Mouse (Mus musculus): ENCODE results near the gene Larp4b.

DNA sequence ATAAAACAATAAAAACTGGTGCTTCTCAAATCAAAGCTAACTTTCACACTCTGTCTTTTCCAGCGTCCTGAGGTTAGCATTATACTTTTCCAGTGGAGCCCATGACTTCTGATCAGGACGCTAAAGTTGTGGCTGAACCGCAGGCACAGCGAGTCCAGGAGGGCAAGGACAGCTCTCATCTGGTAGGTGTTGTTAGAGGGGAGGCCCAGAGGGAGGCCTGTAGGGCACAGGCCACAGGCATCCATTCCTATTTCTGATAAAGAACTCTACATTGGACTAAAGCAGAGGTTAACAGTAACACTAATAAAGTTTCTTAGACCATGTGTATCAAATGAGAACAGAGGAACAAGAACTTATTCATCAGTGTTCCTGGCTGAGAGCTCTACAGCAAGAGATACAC is 28.4 kb downstream of the Larp4b start:
- TF ChIP-seq CTCF (IDR thresholded peaks at IDR 0.05; ENCODE audit: control insufficient read depth, insufficient read depth, low read length) (no peak), POLR2A (IDR thresholded peaks at IDR 0.05; ENCODE audit: borderline replicate concordance, control insufficient read depth, low read depth, low read length) (no peak)
